Mouse (Mus musculus): ENCODE results near the gene Ppp2r3d. TPM values are rescaled to one million over a fixed set of nuclear protein-coding genes. Genes with fewer than 3 reads are reported as not detected.

The Ppp2r3d gene
- 71.1 TPM for polyA plus RNA-seq (2014; fragmentation: Illumina TruSeq; extraction: RNeasy Lipid Tissue Mini Kit (QIAGEN cat#74804); ENCODE audit: low read depth, low replicate concordance)

GRCm38 (mm10) chr9:124476096-124476902 lies at the start of gene Ppp2r3d:
Ppp2r3d (minus strand) TSS chr9:124476898.

GRCm38 (mm10) chr9:124493693-124494092 lies 17.0 kb upstream of the Ppp2r3d start, which contains the start of gene Gm21836:
Gm21836 (minus strand) TSS chr9:124493793.

Other genes starting within 250 kb of the Ppp2r3d start
- 13.9 TPM for gene 2010315B03Rik, start 164.2 kb downstream of the Ppp2r3d start, polyA plus RNA-seq (2014; fragmentation: Illumina TruSeq; extraction: RNeasy Lipid Tissue Mini Kit (QIAGEN cat#74804); ENCODE audit: low read depth, low replicate concordance)
- gene Gm21836, start 16.9 kb upstream of the Ppp2r3d start, polyA plus RNA-seq (2014; fragmentation: Illumina TruSeq; extraction: RNeasy Lipid Tissue Mini Kit (QIAGEN cat#74804); ENCODE audit: low read depth, low replicate concordance): not detected

All from heart, adult 10 weeks (tissue).